Mouse (Mus musculus) MEL (cell line): ENCODE results near the gene Pik3r1. TPM values are rescaled to one million over a fixed set of nuclear protein-coding genes. Genes with fewer than 3 reads are reported as not detected.
A peak's percentile ranks its signal among the peaks of the same experiment; 100 is the strongest.

Source experiments
- DNase-seq: peaks from one replicate; pipeline ENCODE4 v3.0.0; 2011; ENCODE audit warnings: low read depth, low spot score
- H3K27ac ChIP-seq: 2 replicates; pipeline ENCODE4 v1.5.1; 2012; ENCODE audit warnings: low read depth, mild to moderate bottlenecking, control low read depth, low read length, moderate library complexity; ENCODE audit not compliant: control insufficient read depth
- H3K27me3 ChIP-seq, 2 experiments: fragments of 150-350 bp in 1 of 2; sonication (generic) in 1 of 2; 2 replicates each; pipeline ENCODE4 v1.6.1; 2012; ENCODE audit warnings: low read length in 2 of 2, mild to moderate bottlenecking in 2 of 2, improper control_type of control experiment in 1 of 2, moderate library complexity in 1 of 2; ENCODE audit not compliant: insufficient read depth in 2 of 2, control insufficient read depth in 1 of 2
- H3K36me3 ChIP-seq, 2 experiments: 2 replicates each; pipeline ENCODE4 v1.6.1; 2012 to 2014; ENCODE audit warnings: low read length in 2 of 2, improper control_type of control experiment in 1 of 2, inconsistent platforms in 1 of 2, mild to moderate bottlenecking in 1 of 2; ENCODE audit not compliant: insufficient read depth in 2 of 2, control insufficient read depth in 1 of 2
- H3K4me1 ChIP-seq, 2 experiments: fragments of 150-350 bp in 1 of 2; sonication (generic) in 1 of 2; 2 replicates each; pipeline ENCODE4 v1.6.1; 2012; ENCODE audit warnings: low read length in 2 of 2, improper control_type of control experiment in 1 of 2, mild to moderate bottlenecking in 1 of 2; ENCODE audit not compliant: insufficient read depth in 2 of 2, control insufficient read depth in 1 of 2
- H3K4me3 ChIP-seq, 2 experiments: fragments of 150-350 bp in 1 of 2; sonication (generic) in 1 of 2; 2 replicates each; pipeline ENCODE4 v1.5.1; 2012; ENCODE audit warnings: low read depth in 2 of 2, low read length in 2 of 2, mild to moderate bottlenecking in 2 of 2, moderate library complexity in 2 of 2, control low read depth in 1 of 2, improper control_type of control experiment in 1 of 2; ENCODE audit not compliant: control insufficient read depth in 1 of 2, insufficient read depth in 1 of 2
- H3K79me2 ChIP-seq: 2 replicates; pipeline ENCODE4 v1.6.1; 2012; ENCODE audit warnings: mild to moderate bottlenecking, low read length, moderate library complexity; ENCODE audit not compliant: control insufficient read depth, poor library complexity, insufficient read depth
- H3K9ac ChIP-seq: 2 replicates; pipeline ENCODE4 v1.6.1; 2012; ENCODE audit warnings: low read depth, mild to moderate bottlenecking, control low read depth, low read length, moderate library complexity; ENCODE audit not compliant: control insufficient read depth, poor library complexity, severe bottlenecking
- H3K9me3 ChIP-seq: fragments of 150-350 bp; sonication (generic); replicated peaks from 2 replicates; pipeline ENCODE4 v1.6.1; 2012; ENCODE audit warnings: mild to moderate bottlenecking, low read length, improper control_type of control experiment, moderate library complexity; ENCODE audit not compliant: insufficient read depth
- CHD1 ChIP-seq: IDR thresholded peaks from 2 replicates; pipeline ENCODE4 v1.6.1; 2012; ENCODE audit warnings: low read depth, mild to moderate bottlenecking, inconsistent platforms, low read length, improper control_type of control experiment
- CTCF ChIP-seq, 3 experiments: IDR thresholded peaks in 2 of 3; conservative IDR thresholded peaks in 1 of 3; 2 replicates each; pipeline ENCODE4 v1.5.1; 2011 to 2012; ENCODE audit warnings: low read length in 3 of 3, low read depth in 2 of 3, mild to moderate bottlenecking in 2 of 3, improper control_type of control experiment in 1 of 3, inconsistent platforms in 1 of 3, mixed read lengths in 1 of 3, moderate library complexity in 1 of 3; ENCODE audit not compliant: control insufficient read depth in 1 of 3, insufficient read depth in 1 of 3, poor library complexity in 1 of 3, severe bottlenecking in 1 of 3
- ELF1 ChIP-seq: IDR thresholded peaks from 2 replicates; pipeline ENCODE4 v1.6.1; 2014; ENCODE audit warnings: low read depth, mild to moderate bottlenecking, inconsistent platforms, low read length, improper control_type of control experiment, moderate library complexity
- EP300 ChIP-seq, 2 experiments: IDR thresholded peaks; 2 replicates each; pipeline ENCODE4 v1.6.1; 2011; ENCODE audit warnings: improper control_type of control experiment in 2 of 2, low read length in 2 of 2, low read depth in 1 of 2, mild to moderate bottlenecking in 1 of 2
- ETS1 ChIP-seq: IDR thresholded peaks from 2 replicates; pipeline ENCODE4 v1.6.1; 2012; ENCODE audit warnings: low read depth, mild to moderate bottlenecking, inconsistent platforms, low read length, improper control_type of control experiment, moderate library complexity
- GABPA ChIP-seq: IDR thresholded peaks from 2 replicates; pipeline ENCODE4 v1.6.1; 2012; ENCODE audit warnings: low read depth, mild to moderate bottlenecking, inconsistent platforms, low read length, improper control_type of control experiment, moderate library complexity
- MAZ ChIP-seq: IDR thresholded peaks from 2 replicates; pipeline ENCODE4 v1.6.1; 2012; ENCODE audit warnings: low read depth, mild to moderate bottlenecking, inconsistent platforms, low read length, improper control_type of control experiment
- MYB ChIP-seq: IDR thresholded peaks from 2 replicates; pipeline ENCODE4 v1.6.1; 2011; ENCODE audit warnings: mild to moderate bottlenecking, low read depth, low read length, improper control_type of control experiment
- NRF1 ChIP-seq: IDR thresholded peaks from 2 replicates; pipeline ENCODE4 v1.6.1; 2014; ENCODE audit warnings: low read depth, mild to moderate bottlenecking, inconsistent platforms, low read length, improper control_type of control experiment, moderate library complexity; ENCODE audit not compliant: poor library complexity, insufficient read depth, severe bottlenecking
- RCOR1 ChIP-seq: IDR thresholded peaks from 2 replicates; pipeline ENCODE4 v1.6.1; 2012; ENCODE audit warnings: low read depth, mild to moderate bottlenecking, inconsistent platforms, low read length, improper control_type of control experiment
- SIN3A ChIP-seq: IDR thresholded peaks from 2 replicates; pipeline ENCODE4 v1.6.1; 2012; ENCODE audit warnings: low read length, improper control_type of control experiment, inconsistent platforms
- TCF12 ChIP-seq: IDR thresholded peaks from 2 replicates; pipeline ENCODE4 v1.6.1; 2014; ENCODE audit warnings: low read depth, mild to moderate bottlenecking, inconsistent platforms, low read length, improper control_type of control experiment, moderate library complexity
- USF2 ChIP-seq, 2 experiments: IDR thresholded peaks; 2 replicates each; pipeline ENCODE4 v1.6.1; 2011 to 2012; ENCODE audit warnings: improper control_type of control experiment in 2 of 2, low read length in 2 of 2, borderline replicate concordance in 1 of 2, inconsistent platforms in 1 of 2, low read depth in 1 of 2, mild to moderate bottlenecking in 1 of 2; ENCODE audit not compliant: insufficient read depth in 1 of 2
- ZC3H11A ChIP-seq: IDR thresholded peaks from 2 replicates; pipeline ENCODE4 v1.6.1; 2012; ENCODE audit warnings: low read depth, mild to moderate bottlenecking, inconsistent platforms, low read length, improper control_type of control experiment
- ZKSCAN1 ChIP-seq: IDR thresholded peaks from 2 replicates; pipeline ENCODE4 v1.6.1; 2012; ENCODE audit warnings: low read depth, mild to moderate bottlenecking, inconsistent platforms, low read length, improper control_type of control experiment, moderate library complexity
- ZNF384 ChIP-seq: IDR thresholded peaks from 2 replicates; pipeline ENCODE4 v1.6.1; 2012; ENCODE audit warnings: low read depth, mild to moderate bottlenecking, inconsistent platforms, low read length, improper control_type of control experiment
- polyA plus RNA-seq, 2 experiments: library from polyadenylated mRNA; stranded (reverse) in 1 of 2; unstranded in 1 of 2; fragments of >175 nt in 1 of 2; fragments of >200 nt in 1 of 2; gene quantifications; 2 replicates each; pipeline versions ENCODE4 v1.2.1 to v1.2.4; 2012; ENCODE audit warnings: low replicate concordance in 2 of 2, low read depth in 1 of 2; ENCODE audit not compliant: insufficient read length in 2 of 2, insufficient read depth in 1 of 2, missing spikeins in 1 of 2
- total RNA-seq: library from RNA; depleted of rRNA; stranded (reverse); fragments of 300-350 nt; gene quantifications from 2 replicates; pipeline ENCODE4 v1.2.3, GENCODE M21; 2012

Gene Pik3r1
- total and polyA plus RNA-seq, 3 experiments: 23.8 to 116 (median 41.4) TPM

GRCm38 (mm10) chr13:101742596-101742995 lies 25.4 kb downstream of the Pik3r1 start:
- Histone ChIP-seq H3K27me3 (no peaks in the 10 kb centered on the region), H3K36me3 (peaks cover 11 to 51% of the 10 kb centered on the region in 2 experiments), H3K4me1 (peaks cover 13 to 31% of the 10 kb centered on the region in 2 experiments), H3K9me3 (no peaks in the 10 kb centered on the region), H3K79me2 (peaks cover 45% of the 10 kb centered on the region), H3K9ac (peak overlapping the region; percentile 6), H3K4me3 (no peak overlapping the region), H3K27ac (peak overlapping the region; percentile 49)
- TF ChIP-seq MYB: peak; percentile 87
- no peak for TF ChIP-seq ELF1
- peak; percentile 58 to 65; a peak in 3 of 4 replicates for TF ChIP-seq EP300 (IDR thresholded peaks at IDR 0.05; ENCODE audit: low read depth in 1 of 2, low read length in 2 of 2)
- TF ChIP-seq SIN3A: peak; percentile 38; the same call in 1 of the 2 replicates
- TF ChIP-seq ETS1: 0 out of 2 replicates have a peak, but pooled peaks have one; percentile 22
- DNase-seq: peak; percentile 63

- DNase-seq: no peak
- Histone ChIP-seq H3K9me3 (no peaks in the 10 kb centered on the region), H3K4me3 (no peak overlapping the region), H3K27me3 (no peaks in the 10 kb centered on the region), H3K9ac (no peak overlapping the region), H3K27ac (no peak overlapping the region), H3K79me2 (peaks cover 50% of the 10 kb centered on the region), H3K36me3 (peaks cover 11 to 56% of the 10 kb centered on the region in 2 experiments), H3K4me1 (peaks cover 13 to 32% of the 10 kb centered on the region in 2 experiments)
- no peak for TF ChIP-seq RCOR1
- TF ChIP-seq SIN3A: no peak
- TF ChIP-seq ZC3H11A: no peak
- no peak for TF ChIP-seq CTCF (IDR thresholded peaks at IDR 0.05 in 2 of 3, conservative IDR thresholded peaks at IDR 0.05 in 1 of 3; ENCODE audit: control insufficient read depth in 1 of 3, insufficient read depth in 1 of 3, low read depth in 2 of 3, low read length in 3 of 3, poor library complexity in 1 of 3, severe bottlenecking in 1 of 3)
- TF ChIP-seq ZKSCAN1: no peak
- TF ChIP-seq EP300 (IDR thresholded peaks at IDR 0.05; ENCODE audit: low read depth in 1 of 2, low read length in 2 of 2): no peak
- TF ChIP-seq GABPA: no peak
- TF ChIP-seq MAZ: no peak
- TF ChIP-seq CHD1: no peak
- no peak for TF ChIP-seq ZNF384
- TF ChIP-seq USF2 (IDR thresholded peaks at IDR 0.05; ENCODE audit: borderline replicate concordance in 1 of 2, insufficient read depth in 1 of 2, low read depth in 1 of 2, low read length in 2 of 2): no peak
- no peak for TF ChIP-seq TCF12
- TF ChIP-seq NRF1: no peak
- TF ChIP-seq MYB: no peak
Observed at GRCm38 (mm10) chr13:101741530-101742309, 26.3 kb downstream of the Pik3r1 start.
